Mouse (Mus musculus) lung, embryonic 15.5 days (tissue): ENCODE data around the gene Cyb5r1. TPM values are rescaled to one million over a fixed set of nuclear protein-coding genes. Genes with fewer than 3 reads are reported as not detected.
"Not testable (repeated sequence)": the region's sequence is repeated elsewhere in the genome, so short reads cannot be mapped to it uniquely, and the experiment has no call there.

Experiments
- ATAC-seq: fragments of 200-750 bp; cut with Nextera tagmentation; 2 replicates; pipeline ENCODE4 v1.8.0; 2017; ENCODE audit warnings: moderate number of reproducible peaks, borderline replicate concordance; ENCODE audit not compliant: low FRiP score, low TSS enrichment; ENCODE audit errors: extremely low read depth
- H3K27ac ChIP-seq: fragments of 300-500 bp; sonication (generic); 2 replicates; pipeline ENCODE4 v1.5.1; 2015; ENCODE audit warnings: moderate library complexity, mild to moderate bottlenecking, inconsistent platforms
- H3K27me3 ChIP-seq: fragments of 300-500 bp; sonication (generic); 2 replicates; pipeline ENCODE4 v1.6.1; 2015; ENCODE audit warnings: inconsistent platforms
- H3K36me3 ChIP-seq: fragments of 300-500 bp; sonication (generic); 2 replicates; pipeline ENCODE4 v1.6.1; 2015; ENCODE audit warnings: inconsistent platforms
- H3K4me1 ChIP-seq: fragments of 300-500 bp; sonication (generic); 2 replicates; pipeline ENCODE4 v1.6.1; 2015; ENCODE audit warnings: inconsistent platforms
- H3K4me2 ChIP-seq: fragments of 300-500 bp; sonication (generic); 2 replicates; pipeline ENCODE4 v1.6.1; 2015; ENCODE audit warnings: inconsistent platforms, mild to moderate bottlenecking, moderate library complexity
- H3K4me3 ChIP-seq: fragments of 300-500 bp; sonication (generic); 2 replicates; pipeline ENCODE4 v1.5.1; 2015; ENCODE audit warnings: mild to moderate bottlenecking, inconsistent platforms
- H3K9ac ChIP-seq: fragments of 300-500 bp; sonication (generic); 2 replicates; pipeline ENCODE4 v1.6.1; 2015; ENCODE audit warnings: inconsistent platforms
- H3K9me3 ChIP-seq: fragments of 300-500 bp; sonication (generic); 2 replicates; pipeline ENCODE4 v1.6.1; 2016; ENCODE audit warnings: inconsistent platforms
- WGBS: fragments of 180-500 bp; shearing (Covaris S2); methylation state at CpG from one replicate; pipeline ENCODE4 v1.1.7; 2015; 5-methylcytosine and 5-hydroxymethylcytosine counted together
- polyA plus RNA-seq: library from polyadenylated mRNA; unstranded; fragments of >200 nt; fragmentation: Nextera tagmentation; extraction: Ambion mirVana; gene quantifications from 2 replicates; pipeline ENCODE4 v1.2.1, GENCODE M21; 2015

Gene Cyb5r1
- polyA plus RNA-seq, 1 experiment from 2014 or later: 42.9 TPM

DNA sequence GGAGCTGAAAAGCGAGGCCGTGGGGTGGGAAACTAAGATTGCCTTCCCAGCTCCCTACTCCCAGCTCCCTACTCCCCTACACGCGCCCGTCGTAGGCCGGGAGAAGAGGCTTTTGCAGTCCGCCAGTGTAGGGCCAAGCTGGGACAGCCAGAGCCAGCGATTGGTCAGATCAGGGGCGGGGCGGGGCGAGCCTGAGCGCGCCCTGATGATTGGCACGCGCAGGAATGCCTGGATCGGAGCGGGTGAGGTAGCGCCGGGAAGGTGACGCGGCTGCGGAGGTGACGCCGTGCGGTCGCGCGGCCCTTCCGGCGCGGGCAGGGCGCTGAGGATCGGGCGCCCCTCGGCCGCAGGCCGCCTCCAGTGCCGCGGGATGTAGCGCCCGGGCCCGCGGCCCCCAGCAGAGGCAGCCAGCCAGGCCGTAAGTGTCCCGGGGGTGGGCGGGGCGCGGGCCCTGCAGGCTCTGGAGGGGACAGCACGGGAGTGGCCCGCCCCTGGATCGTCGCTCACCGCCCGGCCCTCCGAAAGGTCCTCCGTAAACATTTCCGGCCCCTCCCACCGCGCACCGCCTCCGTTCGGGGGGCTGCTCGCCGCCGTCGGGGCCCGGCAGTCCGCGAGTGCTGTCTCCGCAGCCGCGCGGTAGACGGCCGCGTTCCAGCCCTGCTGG, 9.9 kb downstream of the Cyb5r1 start, which contains the start of gene Adipor1:
Adipor1 (plus strand) TSS at position 211 of the 664 bp plus-strand sequence.
- peak within 1 kb of the TSS; percentile 92 for H3K27ac ChIP-seq
- no peaks in the 10 kb centered on the region for H3K9me3 ChIP-seq
- peak within 1 kb of the TSS; percentile 82 for H3K9ac ChIP-seq
- H3K4me2 ChIP-seq: peak within 1 kb of the TSS; percentile 67
- H3K4me3 ChIP-seq: peak within 1 kb of the TSS; percentile 81
- H3K36me3 ChIP-seq: peaks cover 18% of the 10 kb centered on the region; the same call in 1 of the 2 replicates
- H3K4me1 ChIP-seq: peaks cover 46% of the 10 kb centered on the region
- under 1% methylated on average over 67 of the region's 77 CpGs for WGBS
- ATAC-seq: peak; percentile 100
- H3K27me3 ChIP-seq: no peaks in the 10 kb centered on the region

DNA sequence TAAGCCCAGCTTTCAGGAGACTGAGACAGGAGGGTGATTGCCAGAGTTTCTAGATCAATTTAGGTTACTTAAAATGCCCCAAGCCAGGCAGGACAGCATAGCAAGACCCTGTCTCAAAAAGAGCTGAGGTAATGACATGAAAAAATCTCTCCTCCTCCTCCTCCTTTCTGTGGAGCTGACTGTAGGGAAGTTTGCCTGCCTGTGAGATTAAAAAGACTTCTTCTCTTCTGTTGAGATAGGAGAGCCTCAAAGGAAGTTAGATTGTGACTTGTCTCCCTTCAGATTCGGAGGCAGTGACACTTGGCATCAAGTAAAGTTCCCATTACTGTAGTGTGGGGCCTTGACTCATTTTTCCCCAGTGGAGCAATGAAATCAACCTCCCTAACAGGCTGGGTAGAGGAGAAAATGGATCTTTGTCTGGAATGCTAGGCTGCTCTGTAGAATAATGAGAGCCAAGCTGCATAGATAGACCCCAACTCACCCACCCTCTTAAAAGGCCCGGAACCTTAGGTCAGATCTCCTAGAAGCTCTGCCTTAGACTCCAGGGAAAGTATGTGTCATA, 13.1 kb downstream of the Cyb5r1 start:
- H3K4me2 ChIP-seq: no peak overlapping the region
- no peak overlapping the region for H3K4me3 ChIP-seq
- peaks cover 62% of the 10 kb centered on the region for H3K4me1 ChIP-seq
- WGBS: 84% methylated on average over 2 of the region's 2 CpGs
- no peak overlapping the region for H3K9ac ChIP-seq
- no peak overlapping the region for H3K27ac ChIP-seq
- peaks cover 8% of the 10 kb centered on the region; the same call in 1 of the 2 replicates for H3K36me3 ChIP-seq
- H3K9me3 ChIP-seq: no peaks in the 10 kb centered on the region
- no peaks in the 10 kb centered on the region for H3K27me3 ChIP-seq
- no peak for ATAC-seq

DNA sequence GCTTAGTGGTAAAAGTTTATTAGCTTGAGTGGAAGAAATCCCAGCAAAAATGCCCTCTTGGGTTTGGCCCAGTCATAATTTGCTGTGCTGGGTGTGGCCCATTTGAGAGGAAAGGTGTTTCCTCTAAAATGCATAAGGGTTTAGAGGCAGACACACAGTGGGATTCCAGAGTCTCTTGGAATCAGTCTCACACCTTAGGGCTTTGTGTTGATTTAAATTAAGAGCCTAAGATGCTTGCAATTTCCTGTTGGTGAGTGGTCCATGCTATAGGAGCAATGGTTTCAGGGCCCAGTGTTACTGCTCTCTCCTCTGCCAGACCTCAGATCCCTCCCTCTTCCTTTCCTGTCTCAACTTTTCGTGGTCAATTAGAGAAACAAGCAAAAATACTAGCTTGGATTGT, 13.8 kb downstream of the Cyb5r1 start:
- Histone ChIP-seq H3K4me1 (peaks cover 60% of the 10 kb centered on the region), H3K27ac (no peak overlapping the region), H3K27me3 (no peaks in the 10 kb centered on the region), H3K9me3 (no peaks in the 10 kb centered on the region), H3K4me3 (no peak overlapping the region), H3K4me2 (no peak overlapping the region; the same call in 1 of the 2 replicates), H3K9ac (no peak overlapping the region), H3K36me3 (peaks cover 14% of the 10 kb centered on the region; the same call in 1 of the 2 replicates)
- no peak for ATAC-seq
- 38% methylated on average over 1 of the region's 1 CpGs for WGBS

DNA sequence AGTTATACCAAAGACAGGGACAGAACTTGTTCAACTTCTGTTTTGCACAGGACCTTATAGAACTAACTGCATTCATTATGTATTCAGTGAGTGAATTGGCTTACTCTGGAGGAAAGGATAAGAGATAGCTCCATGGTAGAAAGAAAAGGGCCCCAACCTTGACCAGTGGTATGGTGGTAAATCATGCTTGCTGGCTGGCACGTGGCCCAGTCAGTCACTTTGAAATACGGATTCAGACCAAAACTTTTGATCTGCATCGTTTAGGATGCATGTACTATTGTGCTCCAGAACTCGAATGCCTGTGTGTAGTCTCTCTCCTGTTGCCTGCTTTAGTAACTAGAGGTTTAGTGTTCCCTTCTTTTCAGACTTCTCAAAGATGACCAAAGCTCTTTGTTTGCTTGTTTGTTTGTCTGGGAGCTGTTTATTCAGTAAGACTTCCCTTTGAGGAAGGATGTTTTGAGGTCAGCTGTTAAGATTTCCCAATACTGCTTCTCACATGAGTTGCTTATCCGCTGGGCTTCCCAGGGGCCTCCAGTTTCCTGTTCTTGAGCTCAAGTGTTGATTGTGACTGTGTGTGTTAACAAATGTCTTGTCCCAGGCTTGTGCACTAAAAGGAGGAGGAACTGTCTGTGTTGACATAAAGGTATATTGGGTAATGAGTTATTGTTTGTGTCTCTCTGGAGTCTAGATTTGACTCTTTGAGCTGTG, 14.5 kb downstream of the Cyb5r1 start:
- no peak overlapping the region for H3K9ac ChIP-seq
- H3K9me3 ChIP-seq: no peaks in the 10 kb centered on the region
- ATAC-seq: no peak
- no peak overlapping the region for H3K4me3 ChIP-seq
- H3K27me3 ChIP-seq: no peaks in the 10 kb centered on the region
- no peak overlapping the region; the same call in 1 of the 2 replicates for H3K4me2 ChIP-seq
- peaks cover 22% of the 10 kb centered on the region for H3K36me3 ChIP-seq
- 22% methylated on average over 5 of the region's 5 CpGs for WGBS
- H3K27ac ChIP-seq: 0 out of 2 replicates have a peak overlapping the region, but pooled peaks have one; percentile 23
- H3K4me1 ChIP-seq: peaks cover 55% of the 10 kb centered on the region

DNA sequence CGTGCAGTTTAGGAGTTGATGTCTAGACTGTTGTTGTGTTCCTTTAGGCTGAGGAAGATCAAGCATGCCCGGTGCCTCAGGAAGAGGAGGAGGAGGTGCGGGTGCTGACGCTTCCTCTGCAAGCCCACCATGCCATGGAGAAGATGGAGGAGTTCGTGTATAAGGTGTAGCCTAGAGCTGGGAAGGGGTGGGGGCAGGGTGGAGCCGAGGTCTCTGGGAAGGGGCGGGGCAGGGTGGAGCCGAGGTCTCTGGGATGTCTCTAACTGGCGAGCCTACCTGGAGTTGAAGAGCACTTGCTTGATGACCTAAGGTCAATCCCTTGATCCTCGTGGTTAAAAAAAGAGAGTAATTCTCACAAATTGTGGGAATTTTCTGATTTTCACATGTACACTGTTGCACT, 18.6 kb downstream of the Cyb5r1 start:
- Histone ChIP-seq H3K9me3 (no peaks in the 10 kb centered on the region), H3K4me1 (peaks cover 30% of the 10 kb centered on the region), H3K27me3 (no peaks in the 10 kb centered on the region), H3K27ac (no peak overlapping the region), H3K36me3 (peaks cover 62% of the 10 kb centered on the region), H3K9ac (no peak overlapping the region), H3K4me3 (no peak overlapping the region), H3K4me2 (no peak overlapping the region)
- no peak for ATAC-seq
- WGBS: 53% methylated on average over 10 of the region's 10 CpGs

DNA sequence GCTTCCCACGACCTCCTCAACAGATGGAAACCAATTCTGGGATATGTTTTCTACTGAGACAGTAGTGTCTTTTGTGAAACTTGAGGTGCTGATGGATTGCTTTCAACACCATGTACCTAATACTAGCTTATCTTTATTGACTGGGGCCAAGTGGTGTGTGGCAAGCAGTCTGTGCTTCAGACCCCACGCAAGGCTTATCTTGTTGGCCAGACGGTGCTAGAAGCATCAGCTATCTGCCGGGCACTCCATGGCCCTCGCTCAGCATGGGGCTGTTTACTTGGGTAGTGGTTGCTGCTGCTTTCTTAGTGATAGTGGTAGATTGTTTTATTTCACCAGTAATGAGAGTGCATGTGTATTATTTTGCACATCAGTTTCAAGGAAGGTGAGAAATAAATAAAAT, 20.9 kb downstream of the Cyb5r1 start:
- H3K27ac ChIP-seq: no peak overlapping the region
- H3K9ac ChIP-seq: no peak overlapping the region
- no peaks in the 10 kb centered on the region for H3K27me3 ChIP-seq
- H3K4me1 ChIP-seq: peaks cover 6% of the 10 kb centered on the region
- H3K36me3 ChIP-seq: peaks cover 80% of the 10 kb centered on the region
- ATAC-seq: peak; percentile 64; the same call in 1 of the 2 replicates
- WGBS: 59% methylated on average over 5 of the region's 5 CpGs
- H3K9me3 ChIP-seq: no peaks in the 10 kb centered on the region
- no peak overlapping the region for H3K4me2 ChIP-seq
- no peak overlapping the region for H3K4me3 ChIP-seq

DNA sequence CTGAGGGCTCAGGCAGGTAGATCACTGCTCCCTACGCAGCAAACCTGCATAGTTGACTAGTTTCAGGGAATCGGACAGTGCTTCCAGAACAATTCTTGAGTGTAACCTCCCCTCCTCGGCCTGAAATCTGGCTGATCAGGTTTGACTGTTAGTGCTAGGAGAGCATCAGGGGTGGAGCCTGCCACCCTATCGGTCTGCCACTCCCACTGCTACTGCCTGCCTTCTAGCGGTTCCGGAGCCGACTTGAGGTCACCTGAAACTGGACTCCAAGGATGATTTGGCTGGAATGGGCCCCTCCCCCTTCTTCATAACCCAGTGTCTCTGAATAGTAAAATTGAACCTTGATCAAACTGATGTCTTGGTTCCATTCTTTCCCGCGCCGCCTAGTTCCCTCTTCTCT, 27.6 kb downstream of the Cyb5r1 start:
- Histone ChIP-seq H3K27ac (no peak overlapping the region), H3K4me3 (no peak overlapping the region), H3K4me1 (no peaks in the 10 kb centered on the region), H3K9ac (no peak overlapping the region), H3K4me2 (no peak overlapping the region), H3K27me3 (no peaks in the 10 kb centered on the region), H3K9me3 (no peaks in the 10 kb centered on the region), H3K36me3 (peaks cover 45% of the 10 kb centered on the region)
- ATAC-seq: no peak
- WGBS: 78% methylated on average over 10 of the region's 10 CpGs

DNA sequence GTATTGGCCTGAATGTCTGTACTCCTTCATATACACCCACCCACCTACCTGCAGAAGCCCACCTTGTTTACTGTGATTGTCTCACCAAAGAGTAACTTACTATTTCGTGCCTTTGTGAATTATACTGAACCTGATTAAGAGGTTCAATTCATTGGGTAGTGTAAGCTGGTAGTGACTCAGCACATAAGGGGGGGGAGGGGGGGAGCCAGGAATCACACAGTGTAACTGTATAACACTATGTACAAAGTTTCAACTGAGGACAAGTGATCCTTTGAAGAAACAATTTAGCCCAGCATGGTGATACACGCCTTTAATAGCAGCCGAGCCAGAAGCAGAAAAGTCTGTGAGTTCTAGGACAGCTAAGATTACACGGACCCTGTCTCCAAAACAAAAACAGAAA, 28.1 kb downstream of the Cyb5r1 start:
- H3K9ac ChIP-seq: no peak overlapping the region
- H3K4me3 ChIP-seq: no peak overlapping the region
- H3K4me2 ChIP-seq: no peak overlapping the region
- no peaks in the 10 kb centered on the region for H3K4me1 ChIP-seq
- no peak for ATAC-seq
- H3K27ac ChIP-seq: no peak overlapping the region
- peaks cover 40% of the 10 kb centered on the region for H3K36me3 ChIP-seq
- H3K9me3 ChIP-seq: no peaks in the 10 kb centered on the region
- H3K27me3 ChIP-seq: no peaks in the 10 kb centered on the region
- WGBS: 90% methylated on average over 4 of the region's 4 CpGs

DNA sequence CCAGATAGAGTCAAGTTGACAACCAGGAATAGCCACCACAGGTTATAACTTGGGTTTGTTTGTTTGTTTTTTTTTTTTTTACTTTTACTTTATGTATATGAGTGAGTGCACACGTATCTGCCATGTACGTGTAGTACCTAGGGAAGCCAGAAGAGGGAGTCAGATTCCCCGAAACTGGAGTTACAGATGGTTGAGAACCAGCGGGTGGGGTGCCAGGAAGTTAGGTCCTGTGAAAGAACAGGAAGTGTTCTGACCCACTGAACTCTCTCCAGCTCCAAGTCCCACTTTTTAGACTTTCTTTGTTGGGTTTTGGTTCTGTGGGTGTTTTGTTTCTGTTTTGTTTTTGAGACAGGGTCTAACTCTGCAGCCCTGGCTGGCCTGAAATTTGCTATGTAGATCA, 30.1 kb downstream of the Cyb5r1 start:
- H3K4me3 ChIP-seq: no peak overlapping the region
- ATAC-seq: no peak
- H3K27ac ChIP-seq: no peak overlapping the region
- no peak overlapping the region for H3K9ac ChIP-seq
- no peaks in the 10 kb centered on the region for H3K4me1 ChIP-seq
- H3K9me3 ChIP-seq: no peaks in the 10 kb centered on the region
- WGBS: 35% methylated on average over 4 of the region's 4 CpGs
- H3K4me2 ChIP-seq: no peak overlapping the region
- no peaks in the 10 kb centered on the region for H3K27me3 ChIP-seq
- H3K36me3 ChIP-seq: peaks cover 25% of the 10 kb centered on the region

DNA sequence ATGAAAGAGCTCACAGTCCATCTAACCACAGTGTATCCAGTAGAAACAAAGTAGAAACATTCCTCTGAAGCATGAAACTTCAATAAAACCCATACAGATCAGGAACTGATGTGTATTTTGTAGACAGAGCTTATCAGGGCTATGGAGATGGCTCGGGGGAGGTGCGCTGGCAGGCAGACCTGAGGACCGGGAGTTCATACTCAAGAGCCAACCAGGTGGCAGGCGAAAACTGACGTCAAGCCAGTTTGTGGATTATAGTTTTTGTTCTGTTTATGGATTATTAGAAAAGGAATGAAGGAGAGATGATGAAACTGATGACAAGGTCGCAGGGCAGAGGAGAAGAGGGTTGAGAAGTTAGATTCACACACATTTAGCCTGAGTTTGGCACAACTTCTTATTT, 35.1 kb downstream of the Cyb5r1 start:
- H3K36me3 ChIP-seq: no peaks in the 10 kb centered on the region
- H3K27ac ChIP-seq: no peak overlapping the region
- 74% methylated on average over 6 of the region's 6 CpGs for WGBS
- no peak for ATAC-seq
- H3K9ac ChIP-seq: no peak overlapping the region
- no peaks in the 10 kb centered on the region for H3K27me3 ChIP-seq
- H3K4me1 ChIP-seq: no peaks in the 10 kb centered on the region
- H3K4me2 ChIP-seq: no peak overlapping the region
- H3K4me3 ChIP-seq: no peak overlapping the region
- H3K9me3 ChIP-seq: no peaks in the 10 kb centered on the region

DNA sequence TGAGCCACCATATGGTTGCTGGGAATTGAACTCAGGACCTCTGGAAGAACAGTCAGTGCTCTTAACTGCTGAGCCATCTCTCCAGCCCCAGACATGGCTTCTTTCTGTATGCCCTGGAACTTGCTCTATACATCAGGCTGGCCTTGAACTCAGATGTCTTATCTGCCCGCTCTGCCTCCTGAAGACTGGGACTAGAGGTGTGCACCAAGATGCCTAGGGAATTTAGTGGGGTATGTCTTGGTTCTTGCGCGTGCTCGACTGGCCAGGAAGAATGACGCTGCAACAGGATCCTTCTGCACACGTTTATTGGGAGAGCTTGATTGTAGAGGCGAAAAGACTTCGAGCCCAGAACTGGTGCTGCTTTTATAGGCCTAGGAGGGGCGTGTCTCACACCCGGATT, 36.4 kb downstream of the Cyb5r1 start:
- H3K4me2 ChIP-seq, H3K9ac ChIP-seq, H3K36me3 ChIP-seq, H3K4me1 ChIP-seq, H3K27me3 ChIP-seq, H3K9me3 ChIP-seq, H3K27ac ChIP-seq, H3K4me3 ChIP-seq, ATAC-seq: not testable (repeated sequence)
- WGBS: 93% methylated on average over 8 of the region's 10 CpGs

DNA sequence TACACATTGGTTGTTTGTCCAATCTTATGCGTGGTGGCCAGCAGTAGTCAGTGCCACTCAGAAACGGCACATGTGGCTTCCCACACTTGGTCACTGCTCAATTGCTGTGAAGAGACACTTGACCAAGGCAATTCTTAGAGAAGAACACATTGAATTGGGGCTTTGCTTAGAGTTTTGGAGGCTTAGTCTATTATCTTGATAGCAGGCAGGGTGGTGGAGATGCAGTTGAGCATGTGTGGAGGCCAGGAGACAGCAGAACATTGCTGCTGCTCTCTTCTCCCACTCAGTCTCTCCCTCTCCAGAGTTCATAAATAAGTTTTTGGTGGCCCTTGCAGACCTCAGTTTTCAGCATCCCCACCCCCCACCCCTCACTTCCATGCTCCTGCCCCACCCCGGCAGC, 37.0 kb downstream of the Cyb5r1 start:
- Histone ChIP-seq H3K36me3 (no peaks in the 10 kb centered on the region), H3K27ac (no peak overlapping the region), H3K9ac (no peak overlapping the region), H3K4me2 (no peak overlapping the region), H3K4me3 (no peak overlapping the region), H3K9me3 (no peaks in the 10 kb centered on the region), H3K4me1 (no peaks in the 10 kb centered on the region), H3K27me3 (no peaks in the 10 kb centered on the region)
- WGBS: 84% methylated on average over 3 of the region's 3 CpGs
- ATAC-seq: no peak
